Mouse (Mus musculus): Measurements from ENCODE around the gene Lrrc17. TPM values are rescaled to one million over a fixed set of nuclear protein-coding genes. Genes with fewer than 3 reads are reported as not detected.
"Not testable (repeated sequence)": the region's sequence is repeated elsewhere in the genome, so short reads cannot be mapped to it uniquely, and the experiment has no call there.

Gene Lrrc17
- polyA plus RNA-seq, 1 experiment, result not detected

- TF ChIP-seq POLR2A (IDR thresholded peaks at IDR 0.05; ENCODE audit: insufficient read depth, low read depth, low read length) (no peak), CTCF (IDR thresholded peaks at IDR 0.05; ENCODE audit: insufficient read depth, low read depth, low read length) (no peak)
- Histone ChIP-seq H3K4me3 (ENCODE audit: insufficient read depth, low read depth, low read length) (no peak overlapping the region), H3K4me1 (ENCODE audit: control insufficient read depth, insufficient read depth, low read length) (no peaks in the 10 kb centered on the region), H3K27ac (ENCODE audit: insufficient read depth, low read depth, low read length) (no peak overlapping the region)
- WGBS, result 88% methylated on average over 3 of the region's 3 CpGs
Measured at GRCm38 (mm10) chr5:21578136-21578535, 34.8 kb downstream of the Lrrc17 start.

GRCm38 (mm10) chr5:21586763-21587162 is 43.4 kb downstream of the Lrrc17 start:
- Histone ChIP-seq H3K27ac (ENCODE audit: insufficient read depth, low read depth, low read length) (no peak overlapping the region), H3K4me3 (ENCODE audit: insufficient read depth, low read depth, low read length) (no peak overlapping the region), H3K4me1 (ENCODE audit: control insufficient read depth, insufficient read depth, low read length) (no peaks in the 10 kb centered on the region)
- TF ChIP-seq CTCF (IDR thresholded peaks at IDR 0.05; ENCODE audit: insufficient read depth, low read depth, low read length) (0 out of 2 replicates have a peak, but pooled peaks have one; percentile 28), POLR2A (IDR thresholded peaks at IDR 0.05; ENCODE audit: insufficient read depth, low read depth, low read length) (no peak)
- WGBS, result 50% methylated on average over 6 of the region's 6 CpGs

GRCm38 (mm10) chr5:21587683-21588082 is 44.3 kb downstream of the Lrrc17 start:
- TF ChIP-seq POLR2A (IDR thresholded peaks at IDR 0.05; ENCODE audit: insufficient read depth, low read depth, low read length), result no peak
- TF ChIP-seq CTCF (IDR thresholded peaks at IDR 0.05; ENCODE audit: insufficient read depth, low read depth, low read length), result no peak

GRCm38 (mm10) chr5:21588220-21588619 is 44.9 kb downstream of the Lrrc17 start:
- Histone ChIP-seq H3K4me3 (ENCODE audit: insufficient read depth, low read depth, low read length) (no peak overlapping the region), H3K4me1 (ENCODE audit: control insufficient read depth, insufficient read depth, low read length) (no peaks in the 10 kb centered on the region), H3K27ac (ENCODE audit: insufficient read depth, low read depth, low read length) (no peak overlapping the region)
- 94% methylated on average over 13 of the region's 13 CpGs for WGBS
- TF ChIP-seq CTCF (IDR thresholded peaks at IDR 0.05; ENCODE audit: insufficient read depth, low read depth, low read length) (no peak), POLR2A (IDR thresholded peaks at IDR 0.05; ENCODE audit: insufficient read depth, low read depth, low read length) (no peak)

More at GRCm38 (mm10) chr5:21587683-21588082, 44.3 kb downstream of the Lrrc17 start:
- Histone ChIP-seq H3K4me1 (ENCODE audit: control insufficient read depth, insufficient read depth, low read length) (no peaks in the 10 kb centered on the region), H3K27ac (ENCODE audit: insufficient read depth, low read depth, low read length) (no peak overlapping the region), H3K4me3 (ENCODE audit: insufficient read depth, low read depth, low read length) (no peak overlapping the region)
- 83% methylated on average over 7 of the region's 7 CpGs for WGBS

- H3K27ac ChIP-seq (ENCODE audit: insufficient read depth, low read depth, low read length), result no peak overlapping the region
- no peak for TF ChIP-seq CTCF (IDR thresholded peaks at IDR 0.05; ENCODE audit: insufficient read depth, low read depth, low read length)
- no peak for TF ChIP-seq POLR2A (IDR thresholded peaks at IDR 0.05; ENCODE audit: insufficient read depth, low read depth, low read length)
- H3K4me1 ChIP-seq (ENCODE audit: control insufficient read depth, insufficient read depth, low read length), result no peaks in the 10 kb centered on the region
- no peak overlapping the region for H3K4me3 ChIP-seq (ENCODE audit: insufficient read depth, low read depth, low read length)
- WGBS, result 90% methylated on average over 2 of the region's 2 CpGs
Measured at GRCm38 (mm10) chr5:21592106-21592505, 48.7 kb downstream of the Lrrc17 start.

GRCm38 (mm10) chr5:21593201-21593709 is 49.9 kb downstream of the Lrrc17 start:
- no peak overlapping the region for H3K4me3 ChIP-seq (ENCODE audit: insufficient read depth, low read depth, low read length)
- 89% methylated on average over 9 of the region's 9 CpGs for WGBS
- TF ChIP-seq POLR2A (IDR thresholded peaks at IDR 0.05; ENCODE audit: insufficient read depth, low read depth, low read length) (no peak), CTCF (IDR thresholded peaks at IDR 0.05; ENCODE audit: insufficient read depth, low read depth, low read length) (no peak)
- H3K27ac ChIP-seq (ENCODE audit: insufficient read depth, low read depth, low read length), result no peak overlapping the region
- no peaks in the 10 kb centered on the region for H3K4me1 ChIP-seq (ENCODE audit: control insufficient read depth, insufficient read depth, low read length)

- H3K4me1 ChIP-seq (ENCODE audit: control insufficient read depth, insufficient read depth, low read length); H3K4me3 ChIP-seq (ENCODE audit: insufficient read depth, low read depth, low read length); H3K27ac ChIP-seq (ENCODE audit: insufficient read depth, low read depth, low read length): not testable (repeated sequence)
- WGBS, result 61% methylated on average over 2 of the region's 2 CpGs
Measured at GRCm38 (mm10) chr5:21599536-21599935, 56.2 kb downstream of the Lrrc17 start.

- 95% methylated on average over 4 of the region's 4 CpGs for WGBS
- no peak for TF ChIP-seq POLR2A (IDR thresholded peaks at IDR 0.05; ENCODE audit: insufficient read depth, low read depth, low read length)
- no peak for TF ChIP-seq CTCF (IDR thresholded peaks at IDR 0.05; ENCODE audit: insufficient read depth, low read depth, low read length)
Measured at GRCm38 (mm10) chr5:21599961-21600360, 56.6 kb downstream of the Lrrc17 start.

GRCm38 (mm10) chr5:21605936-21606335 is 62.6 kb downstream of the Lrrc17 start:
- WGBS, result 75% methylated on average over 6 of the region's 6 CpGs
- TF ChIP-seq CTCF (IDR thresholded peaks at IDR 0.05; ENCODE audit: insufficient read depth, low read depth, low read length) (no peak), POLR2A (IDR thresholded peaks at IDR 0.05; ENCODE audit: insufficient read depth, low read depth, low read length) (no peak)
- H3K27ac ChIP-seq (ENCODE audit: insufficient read depth, low read depth, low read length), result no peak overlapping the region
- H3K4me1 ChIP-seq (ENCODE audit: control insufficient read depth, insufficient read depth, low read length), result no peaks in the 10 kb centered on the region
- H3K4me3 ChIP-seq (ENCODE audit: insufficient read depth, low read depth, low read length), result no peak overlapping the region

More at GRCm38 (mm10) chr5:21599961-21600360, 56.6 kb downstream of the Lrrc17 start:
- Histone ChIP-seq H3K27ac (ENCODE audit: insufficient read depth, low read depth, low read length) (no peak overlapping the region), H3K4me1 (ENCODE audit: control insufficient read depth, insufficient read depth, low read length) (no peaks in the 10 kb centered on the region), H3K4me3 (ENCODE audit: insufficient read depth, low read depth, low read length) (no peak overlapping the region)
